Mouse (Mus musculus): Measurements from ENCODE around the gene Vmn1r175. TPM values are rescaled to one million over a fixed set of nuclear protein-coding genes. Genes with fewer than 3 reads are reported as not detected.
"Not testable (repeated sequence)": the region's sequence is repeated elsewhere in the genome, so short reads cannot be mapped to it uniquely, and the experiment has no call there.

The Vmn1r175 gene
- polyA plus RNA-seq (2014; fragmentation: Nextera tagmentation; extraction: Ambion mirVana) = not detected in 2 replicates

GRCm38 (mm10) chr7:23810543-23810942, at the start of gene Vmn1r175:
Vmn1r175 (minus strand) TSS chr7:23810643.
- H3K4me3 ChIP-seq (replicated peaks; ENCODE audit: low read length); H3K4me1 ChIP-seq (replicated peaks; ENCODE audit: control insufficient read depth, insufficient read depth, low read length); H3K9ac ChIP-seq; H3K27ac ChIP-seq; H3K4me2 ChIP-seq (replicated peaks); H3K36me3 ChIP-seq (replicated peaks; ENCODE audit: control insufficient read depth, insufficient read depth); H3K27me3 ChIP-seq (ENCODE audit: control insufficient read depth, insufficient read depth, low read length); DNase-seq (ENCODE audit: low spot score); ATAC-seq (ENCODE audit: low FRiP score): not testable (repeated sequence)
- peaks cover 14% of the 10 kb centered on the region; the same call in 1 of the 2 replicates for H3K9me3 ChIP-seq (ENCODE audit: control insufficient read depth, low read length)

- H3K4me3 ChIP-seq (replicated peaks; ENCODE audit: low read length); DNase-seq (ENCODE audit: low spot score); H3K4me2 ChIP-seq (replicated peaks); H3K27me3 ChIP-seq (ENCODE audit: control insufficient read depth, insufficient read depth, low read length); ATAC-seq (ENCODE audit: low FRiP score); H3K36me3 ChIP-seq (replicated peaks; ENCODE audit: control insufficient read depth, insufficient read depth); H3K27ac ChIP-seq; H3K9me3 ChIP-seq (ENCODE audit: control insufficient read depth, low read length); H3K9ac ChIP-seq; H3K4me1 ChIP-seq (replicated peaks; ENCODE audit: control insufficient read depth, insufficient read depth, low read length): not testable (repeated sequence)
- no CpG with 5 or more reads among the region's 1 CpGs for WGBS
These were observed 26.8 kb upstream of the Vmn1r175 start, which contains the start of gene Vmn1r176 for GRCm38 (mm10) chr7:23837272-23837671. Vmn1r176 (minus strand) TSS chr7:23837372.

DNA sequence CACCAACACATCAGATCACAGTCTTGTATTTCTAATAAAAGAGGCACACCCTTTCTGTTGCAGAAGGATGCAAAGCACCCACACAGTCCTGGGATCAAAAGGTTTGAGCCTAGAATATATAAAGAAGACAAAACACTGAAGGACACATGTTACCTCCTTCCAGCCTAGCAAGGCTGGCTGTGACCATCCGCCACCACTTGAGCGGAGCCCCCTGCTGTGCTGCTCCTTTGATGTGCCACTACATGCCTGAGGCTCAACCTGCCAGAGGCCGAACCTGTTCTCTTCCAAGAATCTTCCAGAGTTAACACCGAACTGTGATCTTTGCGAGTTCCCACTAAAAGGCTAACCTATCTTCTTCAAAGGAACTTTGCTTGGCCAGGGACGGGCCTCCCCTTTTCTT, 25.9 kb downstream of the Vmn1r175 start:
- no peak overlapping the region for H3K27ac ChIP-seq
- no peaks in the 10 kb centered on the region for H3K4me1 ChIP-seq (replicated peaks; ENCODE audit: control insufficient read depth, insufficient read depth, low read length)
- no peaks in the 10 kb centered on the region for H3K36me3 ChIP-seq (replicated peaks; ENCODE audit: control insufficient read depth, insufficient read depth)
- no peak overlapping the region for H3K4me2 ChIP-seq (replicated peaks)
- H3K9ac ChIP-seq = no peak overlapping the region
- peaks cover 52% of the 10 kb centered on the region for H3K9me3 ChIP-seq (ENCODE audit: control insufficient read depth, low read length)
- 83% methylated on average over 6 of the region's 6 CpGs for WGBS
- DNase-seq (ENCODE audit: low spot score) (no peak), ATAC-seq (ENCODE audit: low FRiP score) (no peak)
- no peak overlapping the region for H3K4me3 ChIP-seq (replicated peaks; ENCODE audit: low read length)
- no peaks in the 10 kb centered on the region for H3K27me3 ChIP-seq (ENCODE audit: control insufficient read depth, insufficient read depth, low read length)

Other genes with a start within 250 kb of the Vmn1r175 start
- not detected in 2 replicates for gene Vmn1r169, start 235.1 kb downstream of the Vmn1r175 start, polyA plus RNA-seq (2014; fragmentation: Nextera tagmentation; extraction: Ambion mirVana)
- not detected in 2 replicates for gene Vmn1r170, start 204.5 kb downstream of the Vmn1r175 start, polyA plus RNA-seq (2014; fragmentation: Nextera tagmentation; extraction: Ambion mirVana)
- gene Vmn1r171, start 179.9 kb downstream of the Vmn1r175 start, polyA plus RNA-seq (2014; fragmentation: Nextera tagmentation; extraction: Ambion mirVana) = not detected in 2 replicates
- gene Vmn1r172, start 152.3 kb downstream of the Vmn1r175 start, polyA plus RNA-seq (2014; fragmentation: Nextera tagmentation; extraction: Ambion mirVana) = not detected in 2 replicates
- not detected in 2 replicates for gene Vmn1r173, start 109.9 kb downstream of the Vmn1r175 start, polyA plus RNA-seq (2014; fragmentation: Nextera tagmentation; extraction: Ambion mirVana)
- gene Vmn1r174, start 58.4 kb downstream of the Vmn1r175 start, polyA plus RNA-seq (2014; fragmentation: Nextera tagmentation; extraction: Ambion mirVana) = not detected in 2 replicates
- not detected in 2 replicates for gene Vmn1r176, start 26.7 kb upstream of the Vmn1r175 start, polyA plus RNA-seq (2014; fragmentation: Nextera tagmentation; extraction: Ambion mirVana)
- gene Vmn1r177, start 55.8 kb upstream of the Vmn1r175 start, polyA plus RNA-seq (2014; fragmentation: Nextera tagmentation; extraction: Ambion mirVana) = not detected in 2 replicates
- gene Vmn1r178, start 81.4 kb upstream of the Vmn1r175 start, polyA plus RNA-seq (2014; fragmentation: Nextera tagmentation; extraction: Ambion mirVana) = not detected in 2 replicates
- not detected in 2 replicates for gene Vmn1r179, start 116.3 kb upstream of the Vmn1r175 start, polyA plus RNA-seq (2014; fragmentation: Nextera tagmentation; extraction: Ambion mirVana)
- gene Vmn1r180, start 140.0 kb upstream of the Vmn1r175 start, polyA plus RNA-seq (2014; fragmentation: Nextera tagmentation; extraction: Ambion mirVana) = not detected in 2 replicates
- gene Vmn1r181, start 164.0 kb upstream of the Vmn1r175 start, polyA plus RNA-seq (2014; fragmentation: Nextera tagmentation; extraction: Ambion mirVana) = not detected in 2 replicates
- gene V1rd19, start 191.0 kb upstream of the Vmn1r175 start, polyA plus RNA-seq (2014; fragmentation: Nextera tagmentation; extraction: Ambion mirVana) = not detected in 2 replicates
- not detected in 2 replicates for gene Vmn1r183, start 242.6 kb upstream of the Vmn1r175 start, polyA plus RNA-seq (2014; fragmentation: Nextera tagmentation; extraction: Ambion mirVana)

All from hindbrain, embryonic 14.5 days (tissue).